Mouse (Mus musculus): ENCODE data around the gene Lrrc9.

- no peak for TF ChIP-seq EP300 (IDR thresholded peaks at IDR 0.05; ENCODE audit: low read depth)
- TF ChIP-seq CTCF (IDR thresholded peaks at IDR 0.05; ENCODE audit: low read depth), result no peak
Measured at GRCm38 (mm10) chr12:72407146-72407545, 34.5 kb upstream of the Lrrc9 start.
